Mouse (Mus musculus) CH12.LX (cell line): ENCODE results near the gene Vps4b. TPM values are rescaled to one million over a fixed set of nuclear protein-coding genes. Genes with fewer than 3 reads are reported as not detected.

Source experiments
- polyA plus RNA-seq: library from polyadenylated mRNA; unstranded; fragments of >175 nt; gene quantifications from 2 replicates; pipeline ENCODE4 v1.2.1, GENCODE M21; 2012; ENCODE audit warnings: low read depth; ENCODE audit not compliant: insufficient read length
- total RNA-seq, 2 experiments: library from RNA; depleted of rRNA; stranded (reverse); fragments of 300-350 nt in 1 of 2; fragments of >200 nt in 1 of 2; gene quantifications; 2 replicates each; pipeline ENCODE4 v1.2.3; 2012 to 2014

Gene Vps4b
- total and polyA plus RNA-seq, 3 experiments = 42.0 to 92.0 (median 51.4) TPM

Other genes starting within 250 kb of the Vps4b start
- gene Bcl2, start 82.5 kb downstream of the Vps4b start, total RNA-seq (2012; rRNA removed) = 7.6 and 13.6 TPM in 2 replicates
- 8.7 and 9.6 TPM in 2 replicates for gene Bcl2, start 82.5 kb downstream of the Vps4b start, total RNA-seq (2014; rRNA removed)
- gene Bcl2, start 82.5 kb downstream of the Vps4b start, polyA plus RNA-seq = 4.5 and 4.7 TPM in 2 replicates
- gene Kdsr, start 37.0 kb downstream of the Vps4b start, total RNA-seq (2012; rRNA removed) = 4.7 and 6.4 TPM in 2 replicates
- 3.3 and 3.8 TPM in 2 replicates for gene Kdsr, start 37.0 kb downstream of the Vps4b start, total RNA-seq (2014; rRNA removed)
- 6.3 and 8.5 TPM in 2 replicates for gene Kdsr, start 37.0 kb downstream of the Vps4b start, polyA plus RNA-seq
- gene Serpinb5, start 64.4 kb upstream of the Vps4b start, total RNA-seq (2012; rRNA removed) = not detected in 2 replicates
- not detected in 2 replicates for gene Serpinb5, start 64.4 kb upstream of the Vps4b start, total RNA-seq (2014; rRNA removed)
- gene Serpinb5, start 64.4 kb upstream of the Vps4b start, polyA plus RNA-seq = not detected in 2 replicates
- gene Serpinb12, start 137.7 kb upstream of the Vps4b start, total RNA-seq (2012; rRNA removed) = not detected in 2 replicates
- not detected in 2 replicates for gene Serpinb12, start 137.7 kb upstream of the Vps4b start, total RNA-seq (2014; rRNA removed)
- not detected in 2 replicates for gene Serpinb12, start 137.7 kb upstream of the Vps4b start, polyA plus RNA-seq
- gene Serpinb13, start 184.3 kb upstream of the Vps4b start, total RNA-seq (2012; rRNA removed) = not detected in 2 replicates
- gene Serpinb13, start 184.3 kb upstream of the Vps4b start, total RNA-seq (2014; rRNA removed) = not detected in 2 replicates
- gene Serpinb13, start 184.3 kb upstream of the Vps4b start, polyA plus RNA-seq = not detected in 2 replicates